Mouse (Mus musculus): ENCODE data around the gene Znhit3.
"Not testable (repeated sequence)": the region's sequence is repeated elsewhere in the genome, so short reads cannot be mapped to it uniquely, and the experiment has no call there.

Gene Znhit3

GRCm38 (mm10) chr11:84919951-84920350, 3.8 kb upstream of the Znhit3 start:
- DNase-seq (ENCODE audit: low spot score), result no peak

GRCm38 (mm10) chr11:84919276-84919675, 3.1 kb upstream of the Znhit3 start:
- DNase-seq (ENCODE audit: low spot score), result peak; percentile 67

- DNase-seq (ENCODE audit: low spot score), result peak; percentile 88
Observed at GRCm38 (mm10) chr11:84918425-84918824, 2.3 kb upstream of the Znhit3 start.

GRCm38 (mm10) chr11:84916703-84917300, 636 bp upstream of the Znhit3 start:
- no peak for DNase-seq (ENCODE audit: low spot score)

DNA sequence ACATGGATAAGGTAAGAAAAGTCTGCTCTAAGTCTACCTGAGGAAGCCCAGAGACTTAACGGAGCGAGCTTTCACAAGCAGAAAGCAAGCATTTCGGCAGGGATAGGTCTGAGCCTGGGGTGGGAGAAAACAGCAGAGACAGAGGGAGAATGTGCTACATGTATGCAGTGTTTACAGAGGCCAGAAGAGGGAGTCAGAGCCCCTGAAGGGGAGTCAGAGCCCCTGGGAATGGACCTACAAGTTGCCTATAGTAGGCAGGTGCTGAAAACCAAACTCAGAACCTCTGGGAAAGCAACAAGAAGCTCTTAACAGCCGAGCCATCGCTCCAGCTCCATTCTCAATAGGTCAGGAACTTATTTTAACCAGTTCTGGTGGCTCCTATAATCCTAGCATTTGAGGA, 1.5 kb downstream of the Znhit3 start:
- no peak for DNase-seq (ENCODE audit: low spot score)

DNA sequence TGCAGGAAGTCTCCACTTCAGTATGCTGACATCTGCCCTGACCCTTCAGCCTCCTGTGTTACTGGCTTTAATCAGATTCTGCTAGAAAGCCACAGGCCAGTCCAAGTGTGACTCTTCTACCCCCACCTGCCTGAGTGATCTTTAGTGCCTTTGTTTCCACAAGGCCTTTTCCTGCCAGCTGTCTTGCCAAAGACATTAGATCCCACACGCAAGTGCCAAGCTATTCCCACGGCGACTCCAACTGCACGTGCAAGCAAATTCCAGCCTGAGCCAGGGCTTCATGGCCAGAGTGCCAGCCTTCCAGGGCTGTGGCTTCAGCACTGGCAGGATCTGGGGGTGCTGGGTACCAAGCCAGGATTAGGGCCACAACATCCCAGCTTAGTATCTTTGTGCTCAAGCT, 5.8 kb downstream of the Znhit3 start:
- DNase-seq (ENCODE audit: low spot score), result no peak

DNA sequence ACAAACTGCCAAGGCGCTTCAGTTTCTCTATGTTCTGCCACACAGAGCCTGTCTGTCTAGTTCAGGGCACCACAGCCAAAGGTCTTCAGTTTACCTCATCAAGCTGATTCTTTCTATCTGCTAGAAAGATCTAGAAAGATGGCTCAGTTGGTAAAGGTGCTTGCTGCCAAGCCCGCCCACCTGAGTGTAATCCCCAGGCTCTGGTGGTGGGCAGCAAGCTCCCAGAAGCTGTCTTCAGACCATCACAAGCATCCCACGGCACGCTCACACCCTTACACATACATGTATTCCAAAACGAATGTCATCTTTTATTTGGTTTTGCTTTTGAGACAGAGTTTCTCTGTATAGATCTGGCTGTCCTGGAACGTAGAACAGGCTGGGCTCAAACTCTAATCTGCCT, 7.7 kb downstream of the Znhit3 start:
- DNase-seq (ENCODE audit: low spot score), result no peak

DNA sequence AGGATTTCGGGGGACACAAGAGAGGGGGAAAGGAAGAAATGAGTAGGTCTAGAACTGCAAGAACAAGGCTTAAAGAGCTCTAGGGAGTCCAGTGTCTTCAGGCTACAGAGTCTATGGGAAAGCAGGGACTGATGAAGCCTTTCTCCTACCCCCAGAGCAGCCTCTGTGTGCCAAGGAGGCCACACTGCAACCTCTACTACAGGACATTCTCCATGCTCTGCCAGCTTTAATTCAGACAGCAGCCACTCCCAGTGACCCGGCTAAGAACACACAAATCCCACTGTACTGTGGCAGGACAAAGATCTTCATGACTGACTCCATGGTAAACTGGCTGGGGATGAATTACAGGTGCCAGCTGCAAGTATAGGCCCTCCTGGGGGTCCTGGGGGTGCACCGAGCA, 9.1 kb downstream of the Znhit3 start:
- no peak for DNase-seq (ENCODE audit: low spot score)

GRCm38 (mm10) chr11:84904597-84905144, 11.5 kb downstream of the Znhit3 start:
- DNase-seq (ENCODE audit: low spot score), result no peak

- no peak for DNase-seq (ENCODE audit: low spot score)
Observed at GRCm38 (mm10) chr11:84893113-84893512, 23.1 kb downstream of the Znhit3 start.

DNA sequence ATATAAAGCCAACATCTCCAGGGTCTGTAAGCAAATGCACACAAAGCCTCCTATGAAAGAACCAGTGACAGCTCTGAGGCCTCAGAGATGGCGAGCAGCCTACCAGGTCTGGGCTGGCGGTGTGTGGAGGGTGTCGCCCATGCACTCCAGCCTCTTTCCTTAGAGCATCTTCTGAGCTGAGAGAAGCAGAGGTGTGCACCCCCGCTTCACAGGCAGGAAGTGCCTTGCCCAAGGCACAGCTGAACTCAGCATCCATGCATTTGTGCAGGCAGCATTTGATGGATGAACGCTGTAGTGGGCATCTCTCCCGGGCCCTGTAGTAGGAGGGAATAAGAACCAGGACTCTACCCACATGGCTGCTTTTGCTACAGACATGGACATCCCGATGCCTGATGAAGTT, 24.5 kb downstream of the Znhit3 start:
- DNase-seq (ENCODE audit: low spot score), result no peak

- DNase-seq (ENCODE audit: low spot score), result no peak
Observed at GRCm38 (mm10) chr11:84889492-84889891, 26.7 kb downstream of the Znhit3 start.

GRCm38 (mm10) chr11:84888025-84888424, 28.1 kb downstream of the Znhit3 start:
- no peak for DNase-seq (ENCODE audit: low spot score)

GRCm38 (mm10) chr11:84886767-84887511, 29.2 kb downstream of the Znhit3 start:
- no peak for DNase-seq (ENCODE audit: low spot score)

DNA sequence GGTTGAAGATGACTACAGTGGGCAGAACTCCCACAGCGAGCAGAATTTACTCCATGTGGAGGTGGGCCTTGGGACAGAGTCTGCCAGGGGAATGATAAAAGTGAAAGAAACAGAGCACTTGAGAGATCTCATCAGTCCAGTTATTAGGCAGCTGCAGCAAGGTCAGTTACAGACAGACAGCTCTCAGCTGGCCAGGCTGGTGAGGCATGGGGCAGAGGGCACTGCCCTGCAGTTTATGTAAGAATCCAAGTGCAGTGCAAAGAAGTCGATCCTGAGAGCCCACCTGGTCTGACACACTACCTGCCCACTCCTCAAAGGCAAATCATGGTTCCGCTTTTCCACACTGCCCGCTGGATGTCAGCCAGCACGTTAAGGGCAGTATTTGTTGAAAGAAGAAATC, 29.9 kb downstream of the Znhit3 start:
- DNase-seq (ENCODE audit: low spot score), result no peak

DNA sequence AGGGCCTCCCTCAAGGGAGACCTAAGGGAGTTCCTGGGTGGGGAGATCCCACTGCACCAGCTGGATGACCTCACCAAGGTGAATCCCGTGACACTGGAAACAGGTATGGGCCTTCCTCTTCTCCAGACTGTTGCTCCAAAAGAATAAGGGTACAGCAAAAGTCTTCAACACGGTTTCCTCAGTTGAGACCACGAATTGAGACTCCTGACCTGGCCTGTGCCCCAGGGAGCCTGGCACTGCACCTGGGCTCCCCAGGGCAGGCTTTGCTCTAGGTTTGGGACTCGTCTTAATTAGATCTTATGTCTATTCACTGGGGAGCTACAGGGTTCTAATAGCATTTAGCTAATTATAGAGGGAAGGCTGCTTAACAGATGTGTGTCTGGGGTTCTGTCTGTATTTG, 30.9 kb downstream of the Znhit3 start:
- DNase-seq (ENCODE audit: low spot score), result no peak

- DNase-seq (ENCODE audit: low spot score), result no peak
Observed at GRCm38 (mm10) chr11:84882346-84882745, 33.8 kb downstream of the Znhit3 start.

GRCm38 (mm10) chr11:84880971-84881370, 35.2 kb downstream of the Znhit3 start:
- DNase-seq (ENCODE audit: low spot score), result peak; percentile 14

- DNase-seq (ENCODE audit: low spot score), result peak; percentile 77
Observed at GRCm38 (mm10) chr11:84880465-84880961, 35.7 kb downstream of the Znhit3 start.

DNA sequence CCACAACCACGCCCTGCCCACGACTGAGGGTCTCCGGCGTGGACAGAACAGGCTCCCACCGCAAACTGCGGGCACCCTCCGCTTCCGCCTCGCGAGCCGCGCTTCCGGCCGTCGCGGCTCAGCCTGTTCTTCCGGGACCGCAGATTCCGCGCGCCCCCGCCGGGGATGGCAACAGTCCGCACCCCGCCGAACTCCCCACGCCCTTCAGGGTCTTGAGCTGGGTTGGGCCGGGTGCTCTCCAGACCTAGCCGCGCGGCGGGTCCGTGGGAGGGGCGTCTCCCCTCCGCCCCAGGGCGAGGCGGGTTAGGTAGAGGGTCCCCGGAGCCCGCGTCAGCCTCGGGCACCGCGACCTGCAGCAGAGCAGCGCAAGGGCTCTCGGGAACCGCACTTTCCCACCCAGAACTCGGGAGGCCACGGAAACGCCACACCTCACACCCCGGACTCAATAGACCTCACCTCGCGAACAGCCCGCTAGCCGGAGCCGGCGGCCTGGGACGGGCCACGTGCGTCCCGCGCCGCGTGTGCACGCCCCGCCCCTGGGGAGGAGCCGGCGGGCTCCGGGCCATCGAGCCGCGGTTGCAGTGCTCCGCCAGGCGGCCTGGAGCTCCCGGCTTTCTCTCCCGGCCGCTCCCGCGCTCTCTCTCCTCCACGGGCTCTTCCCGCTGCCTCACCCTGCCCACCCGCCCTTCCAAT, 36.2 kb downstream of the Znhit3 start, which contains the start of the genes Myo19 and Pigw:
Gene Myo19, plus strand, starts transcription at position 377 of the 693 bp plus-strand sequence.
Gene Pigw, minus strand, starts transcription at position 514 of the 693 bp plus-strand sequence.
- DNase-seq (ENCODE audit: low spot score), result peak; percentile 88

DNA sequence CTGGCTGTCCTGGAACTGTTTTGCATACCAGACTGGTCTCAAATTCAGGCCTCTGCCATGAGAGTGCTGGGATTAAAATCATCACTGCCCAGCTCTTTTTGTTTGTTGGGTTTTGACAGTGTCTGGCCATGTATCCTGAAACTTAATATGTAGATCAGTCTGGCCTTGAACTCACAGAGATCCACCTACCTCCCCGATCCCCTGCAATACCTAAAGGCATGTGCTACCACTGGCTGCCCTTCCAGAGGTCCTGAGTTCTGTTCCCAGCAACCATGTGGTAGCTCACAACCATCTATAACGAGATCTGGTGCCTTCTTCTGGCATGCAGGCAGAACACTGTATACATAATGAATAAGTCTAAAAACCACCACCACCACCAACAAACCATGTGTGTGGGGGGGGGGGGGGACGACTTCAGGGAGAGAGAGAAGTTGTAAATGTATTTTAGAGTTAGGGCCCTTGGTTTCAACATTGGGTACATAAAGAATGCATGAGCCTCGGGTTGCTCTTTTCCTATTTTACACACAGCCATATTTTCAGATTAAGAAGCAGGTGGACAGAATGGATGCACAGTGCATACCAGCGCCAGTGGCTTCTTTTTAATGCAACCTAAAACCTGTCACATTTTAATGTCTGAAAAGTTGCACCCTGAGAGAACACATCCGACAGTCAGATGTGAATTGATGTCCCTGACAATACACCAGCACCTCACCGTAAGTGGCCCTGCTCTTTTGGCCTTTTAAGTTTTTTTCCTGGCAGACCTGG, 37.0 kb downstream of the Znhit3 start:
- peak; percentile 10 for DNase-seq (ENCODE audit: low spot score)

GRCm38 (mm10) chr11:84876020-84876419, 40.1 kb downstream of the Znhit3 start:
- not testable (repeated sequence) for DNase-seq (ENCODE audit: low spot score)

All from embryo, embryonic 10.5 days (tissue).